Mouse (Mus musculus) v-Abl transformed pro-B cells (cell line): ENCODE results near the gene Aff3.

Experiments
- in situ Hi-C, 2 experiments: fragments of 400-800 bp; cut with MboI; formaldehyde crosslinking; loops; one replicate each; pipeline ENCODE4 v1.15.1; 2025; ENCODE audit not compliant: unreplicated experiment in 2 of 2

Gene Aff3

DNA sequence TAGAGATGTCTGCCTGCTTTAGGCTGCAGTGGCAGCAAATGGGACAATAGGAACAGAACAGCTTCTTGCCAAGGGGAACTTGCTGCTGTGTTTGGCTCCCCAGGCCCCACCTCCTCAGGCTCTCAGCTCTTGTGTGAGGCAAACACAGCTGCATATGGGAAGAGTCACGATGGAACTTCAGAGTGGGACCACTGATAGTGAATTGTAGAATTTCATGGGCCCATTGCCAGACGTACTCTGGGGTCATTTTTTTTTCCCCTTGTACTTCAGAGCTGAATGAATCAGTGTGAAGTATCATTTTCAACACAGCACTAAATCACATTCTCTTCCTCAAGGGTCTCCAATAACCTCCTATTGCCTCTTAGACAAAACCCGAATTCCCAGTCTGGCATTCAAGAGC, 451.4 kb downstream of the Aff3 start:
- in situ Hi-C loops: no loop called here

DNA sequence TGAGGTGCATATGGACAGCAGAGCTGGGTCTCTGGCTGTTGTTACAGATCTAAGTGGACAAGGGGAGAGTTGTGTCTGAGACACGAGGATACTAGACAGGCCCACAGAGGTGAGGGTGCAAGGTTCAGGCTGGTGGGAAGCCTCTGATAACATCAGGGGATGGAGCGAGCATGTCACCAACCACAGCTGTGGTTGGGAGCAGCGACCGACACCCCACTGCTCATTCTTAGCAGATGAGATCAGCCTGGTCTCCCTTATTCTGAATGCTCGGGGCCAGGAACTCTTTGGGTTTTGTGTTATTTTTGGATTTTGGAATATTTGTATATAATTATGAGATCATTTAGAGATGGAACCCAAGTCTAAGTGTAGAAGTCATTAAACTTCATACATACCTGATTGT, 452.4 kb downstream of the Aff3 start:
- in situ Hi-C loops: no loop called here

DNA sequence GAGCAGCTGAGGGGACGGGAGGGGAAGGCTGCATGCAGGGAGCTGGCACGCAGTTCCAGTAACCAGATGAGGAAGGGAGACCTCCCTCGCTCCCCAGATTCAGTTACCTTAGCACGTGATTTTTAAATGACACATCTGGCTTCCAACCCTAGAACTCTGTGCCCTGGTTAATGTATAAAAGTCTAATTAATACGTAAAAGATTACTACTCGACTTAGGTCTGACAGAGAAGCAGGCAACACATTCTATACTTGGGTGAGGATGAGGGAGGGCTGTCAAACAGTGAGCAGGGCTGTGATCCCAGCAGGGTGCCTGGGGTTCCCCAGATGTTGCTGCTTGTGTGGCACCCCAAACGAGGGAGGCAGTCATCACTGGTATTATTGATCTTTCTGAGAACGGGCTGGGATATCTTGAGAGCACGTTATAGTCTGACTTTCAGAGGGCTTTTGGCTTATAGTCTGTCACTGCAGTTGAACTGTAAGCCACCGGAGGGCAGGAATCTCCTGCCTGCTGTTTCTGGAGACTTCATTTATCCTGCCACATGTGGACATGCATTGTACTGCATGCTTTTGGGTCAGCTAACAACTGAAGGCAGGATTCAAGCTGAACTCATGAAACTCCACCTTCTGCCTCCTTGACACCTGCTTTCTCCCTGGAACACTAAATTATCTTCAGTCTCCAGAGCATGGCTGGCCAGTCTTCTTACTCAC, 462.1 kb downstream of the Aff3 start:
- in situ Hi-C loops: no loop called here

DNA sequence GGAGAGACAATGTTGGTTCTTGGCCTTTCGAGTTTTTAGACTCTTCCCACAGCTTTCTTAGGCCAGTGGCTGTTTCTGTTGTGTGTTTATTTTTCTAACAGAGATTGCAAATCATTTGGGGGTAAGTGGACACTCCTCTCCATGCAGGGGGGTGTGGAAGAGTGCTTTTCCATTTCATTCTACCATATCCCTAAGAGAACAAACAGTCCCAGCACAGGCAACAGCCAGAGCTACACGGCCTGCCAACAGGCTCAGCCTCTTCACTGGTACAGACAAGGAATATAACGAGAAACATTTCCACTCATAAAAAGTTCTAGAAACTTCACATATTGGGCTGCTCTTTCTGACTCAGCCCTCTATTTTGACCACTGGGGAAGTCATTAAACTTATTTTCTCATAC, 463.0 kb downstream of the Aff3 start:
- in situ Hi-C loops: no loop called here

DNA sequence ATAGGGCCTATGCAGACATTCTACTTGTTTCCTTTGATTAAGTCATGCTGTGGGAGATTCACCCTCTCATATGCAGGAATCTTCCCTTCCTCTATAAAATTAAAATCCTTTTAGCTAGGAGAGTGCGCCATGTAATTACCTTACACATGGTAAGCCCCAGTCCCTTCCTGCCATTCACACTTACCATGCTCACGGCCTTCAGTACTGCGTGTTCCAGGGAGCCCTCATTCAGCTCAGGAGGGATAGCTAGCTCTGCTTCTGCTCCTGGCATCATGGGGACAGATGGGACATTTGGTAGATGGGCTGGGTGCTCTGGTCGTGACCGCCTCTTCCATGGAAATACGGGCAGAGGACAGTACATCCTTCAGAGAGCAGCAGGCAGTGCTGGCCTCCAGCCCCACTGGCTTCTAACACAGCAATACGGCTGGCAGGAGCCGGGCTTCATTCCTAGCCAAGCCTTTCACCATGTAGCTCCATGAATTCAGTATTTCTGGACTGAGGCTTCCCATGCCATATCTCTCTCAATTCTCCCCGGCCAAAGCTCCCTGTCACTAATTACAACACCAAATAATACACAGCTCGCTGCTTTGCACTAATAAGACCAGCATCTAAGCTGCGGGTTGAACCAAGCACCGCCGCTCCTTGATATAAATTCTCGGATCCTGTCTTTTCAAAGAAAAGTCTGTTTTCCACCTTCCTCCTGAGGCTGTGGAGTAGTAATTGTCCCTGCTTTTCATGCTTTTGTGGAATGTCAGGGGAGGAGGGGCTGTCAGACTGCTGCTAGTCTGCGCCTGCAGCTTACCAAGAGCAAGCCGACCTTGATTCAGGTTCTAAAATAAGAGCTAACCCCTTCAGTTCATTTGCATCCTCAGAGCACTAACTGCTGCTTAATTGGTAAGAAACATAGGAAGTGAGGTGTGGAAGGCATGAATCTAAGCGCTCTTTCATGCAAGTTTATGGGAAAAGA, 464.8 kb downstream of the Aff3 start:
- in situ Hi-C loops: no loop called here

DNA sequence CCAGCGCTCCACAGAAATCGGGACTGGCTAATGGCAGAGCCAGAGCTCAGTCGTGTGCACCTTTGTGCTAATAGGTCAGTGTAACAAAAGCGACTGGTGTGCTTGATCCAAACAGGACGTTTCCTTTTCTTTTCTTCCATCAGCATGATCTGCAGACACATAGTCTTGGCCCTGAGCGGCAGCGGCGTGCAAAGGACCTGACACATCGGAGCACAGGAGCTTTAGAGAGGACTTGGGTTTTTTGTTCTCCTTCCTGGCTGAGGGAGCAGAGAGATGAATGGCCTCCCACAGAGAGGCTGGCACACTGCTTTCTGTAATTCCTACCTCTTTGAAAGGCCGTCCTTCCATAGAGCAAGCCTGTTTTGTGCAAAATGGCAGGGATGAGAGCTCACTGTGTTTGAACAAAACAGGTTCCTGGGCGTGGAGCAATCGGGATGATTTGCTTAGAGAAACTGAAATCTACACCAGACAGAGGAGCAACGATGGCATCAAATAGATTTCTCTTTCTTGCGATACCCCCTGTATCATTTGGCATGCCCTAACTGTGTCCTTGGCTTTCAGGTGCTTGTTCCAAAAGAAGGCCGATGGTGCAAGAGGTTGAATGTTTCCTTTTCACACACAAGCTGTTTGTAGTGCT, 466.2 kb downstream of the Aff3 start:
- in situ Hi-C loops: no loop called here

DNA sequence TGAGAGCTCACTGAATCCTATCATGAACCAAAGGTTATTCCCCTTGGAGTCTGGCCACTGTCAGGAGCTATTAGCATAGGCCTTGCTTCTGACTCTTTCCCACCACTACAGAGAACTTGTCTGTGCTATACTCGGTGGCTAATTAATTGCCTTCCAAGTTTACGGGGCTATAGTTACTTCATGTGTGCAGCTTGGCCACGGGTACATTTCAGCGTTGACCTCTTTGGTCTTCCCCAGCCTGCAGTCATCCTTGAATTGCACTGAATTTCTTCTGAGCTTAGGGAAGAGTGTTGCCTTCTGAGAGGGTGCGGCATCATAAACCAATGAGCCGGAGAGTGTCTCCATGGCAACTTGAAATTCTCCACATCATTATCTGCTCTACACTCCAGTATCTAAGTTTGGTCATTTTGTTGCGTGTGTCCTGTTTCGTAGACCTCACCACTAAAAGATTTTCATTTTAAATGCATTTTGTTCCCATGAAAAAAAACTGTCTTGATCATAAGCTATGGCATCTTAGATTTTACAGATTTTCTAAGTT, 467.5 kb downstream of the Aff3 start:
- in situ Hi-C loops: no loop called here

DNA sequence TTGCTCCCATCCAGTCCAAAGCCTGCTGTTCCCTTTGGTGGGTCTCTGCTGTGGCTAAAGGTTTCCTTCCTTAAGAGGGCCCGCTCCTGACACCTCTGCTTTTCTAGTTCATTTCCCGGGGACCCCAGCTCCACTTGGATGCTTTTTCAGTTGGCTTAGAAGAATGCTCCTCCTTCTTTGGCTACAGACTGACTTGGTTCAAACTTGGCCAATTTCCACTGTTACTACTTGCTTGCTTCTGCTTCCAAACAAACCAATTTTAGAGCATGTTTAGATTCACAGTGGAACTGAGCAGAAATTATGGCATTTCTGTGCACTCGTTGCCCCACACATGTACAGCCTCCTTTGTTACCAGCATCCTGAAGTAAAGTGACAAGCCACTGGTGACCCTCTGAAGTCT, 469.0 kb downstream of the Aff3 start:
- in situ Hi-C loops: no loop called here

DNA sequence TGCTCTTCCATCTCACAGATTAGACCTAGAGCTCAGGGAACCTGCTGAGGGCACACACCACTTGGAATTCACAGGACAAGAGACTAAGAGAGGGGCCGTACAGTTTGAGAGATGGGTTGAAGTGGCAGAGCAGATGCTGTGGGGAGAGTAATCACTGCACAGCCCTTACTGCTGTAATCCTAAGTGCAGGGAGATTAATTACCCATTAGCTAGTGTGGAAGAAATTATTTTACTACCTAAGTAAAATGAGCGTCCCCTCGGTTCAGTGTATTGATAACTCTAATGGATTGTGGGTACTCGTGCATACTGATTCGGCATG, 478.6 kb downstream of the Aff3 start:
- in situ Hi-C loops: loop anchor here (5.0 to 10.0 kb wide), 3 partner anchors 66 to 601 kb away; no protein-coding TSS in a partner anchor

DNA sequence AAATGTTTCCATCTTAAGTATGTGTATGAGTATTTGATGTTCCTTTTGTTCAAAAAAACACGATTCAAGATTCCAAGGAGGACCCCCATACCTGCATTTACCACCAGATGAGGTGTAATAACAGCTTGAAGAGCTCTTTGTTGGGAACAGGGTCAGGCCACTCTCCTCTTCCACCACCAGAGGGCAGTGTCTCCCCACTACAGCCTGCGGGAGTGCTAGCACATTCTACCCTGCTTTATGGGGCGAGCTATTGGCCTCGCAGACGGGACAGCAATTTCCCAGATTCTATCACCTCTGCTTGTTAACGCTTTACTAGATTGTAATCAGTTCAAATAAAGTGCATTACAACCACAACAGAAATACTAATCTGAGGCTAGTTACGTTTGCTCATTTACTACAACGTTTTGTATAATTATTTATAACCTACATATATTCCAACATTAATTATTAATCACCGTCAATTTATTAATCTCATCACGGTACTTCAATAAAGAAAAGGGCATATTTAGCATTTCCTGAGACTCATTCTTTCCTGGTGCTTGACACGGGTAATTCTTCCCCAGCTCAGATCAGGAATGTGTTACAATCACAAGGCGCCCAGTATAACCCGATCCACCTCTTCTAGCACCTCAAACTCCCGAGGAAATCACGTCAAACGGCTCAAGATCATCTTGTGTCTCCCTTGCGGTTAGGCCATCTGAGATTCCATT, 479.1 kb downstream of the Aff3 start:
- in situ Hi-C loops: loop anchor here (5.0 to 10.0 kb wide), 3 partner anchors 67 to 602 kb away; no protein-coding TSS in a partner anchor

DNA sequence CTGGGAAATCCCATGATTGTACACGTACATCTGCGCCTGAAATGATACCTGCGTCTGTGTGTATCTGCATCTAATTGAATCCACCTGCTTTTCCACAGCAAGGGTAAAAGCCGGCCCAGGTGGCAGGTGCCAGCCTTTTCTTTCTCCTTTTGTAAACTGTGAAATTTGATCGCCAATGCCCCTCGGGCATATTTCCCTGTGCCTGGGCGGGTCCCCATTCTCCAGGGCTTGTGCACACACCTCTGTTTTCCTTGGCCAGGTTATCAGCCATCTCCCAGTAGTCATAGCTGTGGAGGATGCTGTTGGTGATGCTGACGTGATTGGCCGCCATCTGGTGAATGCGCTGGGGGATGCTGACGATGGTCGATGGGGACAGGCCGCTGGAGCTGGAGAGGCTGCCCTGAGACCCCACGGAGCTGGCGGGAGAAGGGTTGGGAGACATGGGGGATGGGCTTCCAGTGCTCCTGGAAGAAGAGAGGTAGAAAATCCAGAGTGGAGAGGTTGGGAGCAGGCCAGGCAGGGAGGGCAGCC, 483.7 kb downstream of the Aff3 start:
- in situ Hi-C loops: loop anchor here in 1 of 2 experiments (10.0 kb wide), 1 partner anchor 214 kb away; no protein-coding TSS in a partner anchor

DNA sequence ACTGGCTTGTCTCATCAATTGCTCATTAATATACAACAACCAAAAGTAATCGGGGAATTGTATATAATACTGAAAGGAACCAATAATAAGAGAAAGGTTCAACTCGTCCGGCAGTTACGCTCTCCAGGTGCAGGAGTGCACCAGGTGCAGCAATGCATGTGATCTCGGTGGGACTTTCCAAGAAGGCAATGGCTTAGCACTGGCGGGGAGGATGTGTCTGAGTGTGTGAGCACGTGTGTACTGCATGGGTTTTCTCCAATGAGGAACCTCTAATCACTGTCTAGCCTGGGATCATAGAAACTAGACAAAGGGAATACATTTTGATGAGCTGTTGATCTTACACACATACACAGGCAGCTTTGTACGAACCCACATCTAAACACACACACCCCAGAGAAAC, 485.8 kb downstream of the Aff3 start:
- in situ Hi-C loops: loop anchor here in 1 of 2 experiments (10.0 kb wide), 1 partner anchor 284 kb away; the partner anchor contains the start of genes Mitd1 and Mrpl30

DNA sequence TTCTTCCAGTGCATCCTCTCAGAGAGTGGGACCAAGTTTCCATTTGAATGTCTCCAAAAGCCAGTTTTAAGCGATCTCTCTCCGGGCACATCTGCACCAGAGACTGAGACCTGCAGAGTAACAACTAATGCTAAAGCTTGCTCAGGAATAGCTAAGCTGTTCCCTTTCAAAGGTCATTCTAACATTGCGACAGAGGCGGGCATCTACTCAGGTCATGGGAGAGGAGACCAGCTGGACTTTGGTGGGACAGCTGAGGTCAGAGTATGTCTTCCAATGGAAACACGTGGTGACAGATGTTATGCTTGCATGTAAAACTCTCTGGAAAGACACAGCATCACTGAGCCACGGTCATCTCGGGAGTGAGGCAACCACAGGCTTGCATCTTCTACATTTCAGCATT, 488.7 kb downstream of the Aff3 start:
- in situ Hi-C loops: loop anchor here in 1 of 2 experiments (10.0 kb wide), 1 partner anchor 281 kb away; the partner anchor contains the start of genes Mitd1 and Mrpl30

DNA sequence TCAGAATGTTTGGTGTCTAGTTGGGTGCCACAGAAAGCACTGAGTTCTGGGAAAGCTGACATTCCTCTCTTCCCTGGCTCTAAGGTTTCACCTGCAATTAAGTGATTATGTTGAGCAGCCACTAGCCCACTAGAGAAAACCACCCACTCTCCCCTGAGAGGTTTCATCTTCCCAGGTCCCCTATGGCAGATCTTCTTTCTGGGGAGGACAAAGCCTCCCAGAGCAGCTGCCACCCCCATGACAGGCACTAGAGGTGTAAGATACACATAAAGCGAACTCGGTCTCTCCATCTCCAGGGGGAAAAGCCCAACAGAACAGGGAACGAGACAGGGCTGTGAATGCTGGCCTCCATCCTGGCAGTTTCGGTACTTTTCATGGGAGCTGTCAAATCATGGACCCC, 492.9 kb downstream of the Aff3 start:
- in situ Hi-C loops: loop anchor here (10.0 to 25.0 kb wide), 3 partner anchors 277 to 510 kb away; partner anchors contain the start of genes Mitd1 (in 2 of the 2) and Mrpl30 (in 2 of the 2)

DNA sequence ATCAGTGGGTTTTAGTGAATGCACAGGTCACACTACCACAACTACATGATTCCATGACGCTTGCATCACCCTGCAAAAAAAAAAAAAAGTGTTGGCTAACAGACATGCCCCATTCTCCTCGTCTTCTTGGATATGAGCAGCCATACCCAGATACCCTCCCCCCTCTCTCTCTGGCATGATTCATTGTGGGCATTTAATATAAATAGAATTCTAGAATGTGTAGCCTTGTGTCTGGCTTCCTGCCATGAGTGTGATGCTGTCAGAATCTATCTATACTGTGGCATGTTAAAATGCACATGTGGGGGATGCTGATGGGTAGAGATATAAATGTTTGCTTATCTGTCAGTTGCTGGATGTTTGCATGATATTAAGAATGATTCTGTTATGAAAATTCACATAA, 499.1 kb downstream of the Aff3 start:
- in situ Hi-C loops: loop anchor here (25.0 kb wide), 2 partner anchors 278 to 503 kb away; partner anchors contain the start of genes Mitd1 (in 1 of the 2) and Mrpl30 (in 1 of the 2)

DNA sequence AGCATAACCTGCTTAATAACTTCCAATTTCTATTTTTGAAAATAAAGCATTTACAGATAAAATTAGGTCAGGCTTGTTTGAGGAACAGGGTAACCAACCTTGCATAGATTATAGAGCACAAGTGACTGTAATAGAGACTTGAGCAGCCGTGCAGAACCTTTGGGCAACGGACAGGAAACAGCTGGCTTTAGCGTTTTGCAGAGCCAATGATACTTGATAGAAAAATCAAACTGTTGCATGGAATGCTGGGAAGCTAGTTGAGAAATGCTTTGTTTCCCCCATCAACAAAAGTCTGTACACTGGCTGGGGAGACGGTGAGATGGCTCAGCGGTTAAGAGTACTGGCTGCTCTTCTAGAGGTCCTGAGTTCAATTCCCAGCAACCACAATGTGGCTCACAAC, 514.7 kb downstream of the Aff3 start:
- in situ Hi-C loops: loop anchor here (25.0 kb wide), 2 partner anchors 263 to 488 kb away; partner anchors contain the start of genes Mitd1 (in 1 of the 2) and Mrpl30 (in 1 of the 2)

DNA sequence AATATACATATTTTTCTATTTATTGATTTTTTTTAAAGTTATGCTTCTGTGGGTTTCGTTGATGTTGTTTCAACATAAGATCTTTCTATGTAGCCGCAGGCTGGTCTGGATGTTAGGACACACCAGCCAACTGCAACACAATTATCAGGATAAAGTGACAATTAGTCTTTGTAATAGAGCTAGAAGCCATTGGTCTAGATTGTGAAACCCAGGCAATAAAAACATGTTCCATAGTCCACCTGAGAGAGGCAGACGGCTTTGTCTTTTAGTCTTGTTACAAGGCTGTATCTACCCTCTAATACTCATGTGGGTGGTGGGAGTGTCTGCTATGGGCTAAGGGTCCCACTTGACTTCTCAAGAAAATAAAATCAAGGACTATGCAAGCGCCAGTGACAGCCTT, 518.7 kb downstream of the Aff3 start:
- in situ Hi-C loops: no loop called here

DNA sequence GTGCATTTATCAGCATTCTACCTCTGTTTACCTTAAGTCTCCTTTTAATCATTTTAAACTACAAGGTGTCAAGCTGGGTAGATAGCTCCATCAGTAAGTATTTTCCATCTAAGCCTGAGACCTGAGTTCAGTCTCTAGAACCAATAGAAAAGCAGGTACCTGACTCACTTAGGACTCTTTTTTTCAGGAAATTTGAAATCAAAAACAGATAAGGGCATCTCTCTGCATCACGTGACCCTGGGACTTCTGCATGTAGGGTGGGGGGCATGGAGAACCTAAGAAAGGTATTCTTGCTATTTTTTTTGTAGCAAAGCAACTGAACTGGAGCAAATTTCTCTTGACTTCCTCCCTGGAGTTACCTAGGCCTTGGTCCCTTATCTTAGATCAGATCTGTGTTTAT, 523.4 kb downstream of the Aff3 start:
- in situ Hi-C loops: no loop called here

DNA sequence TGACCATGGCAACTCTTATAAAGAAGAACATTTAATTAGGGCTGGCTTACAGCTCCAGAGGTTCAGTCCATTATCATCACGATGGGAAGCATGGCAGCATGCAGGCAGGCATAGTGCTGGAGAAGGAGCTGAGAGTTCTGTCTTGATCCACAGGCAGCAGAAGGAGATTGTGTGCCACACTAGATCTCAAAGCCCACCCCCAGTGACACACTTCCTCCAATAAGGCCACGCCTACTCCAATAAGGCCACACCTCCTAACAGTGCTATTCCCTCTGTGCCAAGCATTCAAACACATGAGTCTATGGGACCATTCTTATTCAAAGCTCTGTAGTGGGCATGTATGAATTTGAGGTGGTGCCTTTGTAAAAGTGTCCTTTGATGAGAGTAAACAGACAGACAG, 523.8 kb downstream of the Aff3 start:
- in situ Hi-C loops: no loop called here
